In genomic region chr8:24283901-24284405, GRCm38 (mm10) we compare ENCODE assay signal across 31 mouse cellular contexts.
DNase-seq lines count a peak whose midpoint lies in the region; ATAC-seq and TF ChIP-seq lines count a peak whose summit lies in the region.
"Had no signal": no experiment of that assay in that cellular context is flagged by ENCODE, and none has a peak within 500 bp of the region (broad histone marks: within the 10 kb centered on the region; RNA-seq: fewer than 3 reads in every experiment).

No protein-coding gene starts in this region.

- 57% methylated on average over 3 of the region's 3 CpGs for WGBS in lung, embryonic 14.5 days
- WGBS in lung, adult 2 months, result 71% methylated on average over 3 of the region's 3 CpGs
- WGBS in intestine, postnatal 0 days, result 73% methylated on average over 3 of the region's 3 CpGs

- ATAC-seq in lung, embryonic 14.5 days (ENCODE audit: insufficient read depth), result no peak
- ATAC-seq in intestine, postnatal 0 days, result no peak
- ATAC-seq: activated CD4-positive, CD25-positive, alpha-beta regulatory T cell, adult 4 months; forebrain, embryonic 15.5 days; hindbrain, embryonic 16.5 days; intestine, embryonic 15.5 days; Patski had no signal

- no peak overlapping the region for H3K27ac ChIP-seq in lung, embryonic 14.5 days (ENCODE audit: low read depth)
- H3K27ac ChIP-seq in intestine, postnatal 0 days (ENCODE audit: low read depth, low read length), result no peak overlapping the region
- H3K27ac ChIP-seq: embryonic facial prominence, embryonic 10.5 days; embryonic facial prominence, embryonic 13.5 days; forebrain, embryonic 12.5 days; forebrain, embryonic 15.5 days; gastrocnemius, adult 2 months; hindbrain, embryonic 13.5 days; intestine, embryonic 15.5 days had no signal

- no peak overlapping the region for H3K4me2 ChIP-seq in lung, embryonic 14.5 days
- no peak overlapping the region for H3K4me2 ChIP-seq in intestine, postnatal 0 days (replicated peaks; ENCODE audit: low read depth)
- H3K4me2 ChIP-seq: embryonic facial prominence, embryonic 13.5 days; forebrain, embryonic 12.5 days; forebrain, embryonic 15.5 days; heart, embryonic 11.5 days; hindbrain, embryonic 13.5 days; intestine, embryonic 15.5 days had no signal

- no peak for TF ChIP-seq CTCF in lung, embryonic 14.5 days (IDR thresholded peaks at IDR 0.05; ENCODE audit: low read depth)
- TF ChIP-seq CTCF in lung, adult 2 months (IDR thresholded peaks at IDR 0.05; ENCODE audit: insufficient read depth, low read length), result no peak
- TF ChIP-seq CTCF in intestine, postnatal 0 days (IDR thresholded peaks at IDR 0.05; ENCODE audit: low read depth), result no peak

- no peaks in the 10 kb centered on the region for H3K4me1 ChIP-seq in lung, embryonic 14.5 days (ENCODE audit: insufficient read depth)
- no peaks in the 10 kb centered on the region for H3K4me1 ChIP-seq in lung, adult 2 months (ENCODE audit: control insufficient read depth, insufficient read depth, low read length)
- H3K4me1 ChIP-seq in intestine, postnatal 0 days (replicated peaks; ENCODE audit: control insufficient read depth, insufficient read depth, low read length), result no peaks in the 10 kb centered on the region
- H3K4me1 ChIP-seq: embryonic facial prominence, embryonic 10.5 days; embryonic facial prominence, embryonic 13.5 days; forebrain, embryonic 12.5 days; forebrain, embryonic 15.5 days; hindbrain, embryonic 13.5 days; intestine, embryonic 15.5 days had no signal

- H3K9me3 ChIP-seq in lung, embryonic 14.5 days (ENCODE audit: low read depth, low read length), result no peaks in the 10 kb centered on the region
- no peaks in the 10 kb centered on the region for H3K9me3 ChIP-seq in intestine, postnatal 0 days (ENCODE audit: control insufficient read depth)
- H3K9me3 ChIP-seq: embryonic facial prominence, embryonic 10.5 days; forebrain, embryonic 12.5 days; forebrain, embryonic 15.5 days; hindbrain, embryonic 13.5 days; intestine, embryonic 15.5 days had no signal

- DNase-seq in cerebellum, postnatal 14 days, result peak; percentile 36 to 45
- no peak for DNase-seq in cerebellum, adult 18-20 months
- peak; percentile 42 for DNase-seq in lung, embryonic 14.5 days
- no peak for DNase-seq in lung, adult 2 months
- peak; percentile 84 for DNase-seq in R1 (ENCODE audit: low read depth, low spot score)
- no peak for DNase-seq in natural killer cell, adult 2 months (ENCODE audit: low spot score in 2 of 2)
- DNase-seq: adrenal gland, postnatal 10 days; adrenal gland, postnatal 36 days; B cell, adult 2 months; cerebellum, adult 11 months; cerebellum, adult 9-10 months; cerebellum, postnatal 36 days; embryo, embryonic 11 days; gastrocnemius, adult 2 months; gastrocnemius, postnatal 14 days; heart, adult 11 months; kidney, adult 18-20 months had no signal

- no peak overlapping the region for H3K4me3 ChIP-seq in lung, embryonic 14.5 days (ENCODE audit: low read depth, low read length)
- no peak overlapping the region for H3K4me3 ChIP-seq in lung, adult 2 months (replicated peaks; ENCODE audit: extremely low read depth, low read depth, low read length)
- H3K4me3 ChIP-seq in intestine, postnatal 0 days (ENCODE audit: low read depth, low read length), result no peak overlapping the region
- H3K4me3 ChIP-seq: embryonic facial prominence, embryonic 10.5 days; embryonic facial prominence, embryonic 13.5 days; erythroblast, embryonic 14.5 days; forebrain, embryonic 12.5 days; forebrain, embryonic 15.5 days; gastrocnemius, adult 2 months; hindbrain, embryonic 13.5 days; intestine, embryonic 15.5 days had no signal

- TF ChIP-seq POLR2A in lung, adult 2 months (IDR thresholded peaks at IDR 0.05; ENCODE audit: borderline replicate concordance, extremely low read depth, low read depth, low read length), result no peak

- no peaks in the 10 kb centered on the region for H3K36me3 ChIP-seq in lung, embryonic 14.5 days (ENCODE audit: insufficient read depth)
- H3K36me3 ChIP-seq in intestine, postnatal 0 days (ENCODE audit: control insufficient read depth, insufficient read depth), result no peaks in the 10 kb centered on the region
- H3K36me3 ChIP-seq: embryonic facial prominence, embryonic 10.5 days; embryonic facial prominence, embryonic 13.5 days; forebrain, embryonic 12.5 days; forebrain, embryonic 15.5 days; G1E; hindbrain, embryonic 13.5 days; intestine, embryonic 15.5 days had no signal

- no peak overlapping the region for H3K9ac ChIP-seq in lung, embryonic 14.5 days
- H3K9ac ChIP-seq in intestine, postnatal 0 days (ENCODE audit: low read depth, low read length), result no peak overlapping the region
- H3K9ac ChIP-seq: embryonic facial prominence, embryonic 13.5 days; forebrain, embryonic 12.5 days; forebrain, embryonic 15.5 days; hindbrain, embryonic 13.5 days; intestine, embryonic 15.5 days had no signal

- no peaks in the 10 kb centered on the region for H3K27me3 ChIP-seq in lung, embryonic 14.5 days (ENCODE audit: insufficient read depth, low read length)
- H3K27me3 ChIP-seq in intestine, postnatal 0 days (replicated peaks; ENCODE audit: control insufficient read depth, insufficient read depth, low read length), result no peaks in the 10 kb centered on the region
- H3K27me3 ChIP-seq: CH12.LX; embryonic facial prominence, embryonic 13.5 days; forebrain, embryonic 12.5 days; forebrain, embryonic 15.5 days; hindbrain, embryonic 13.5 days; intestine, embryonic 15.5 days; Patski had no signal

Comparison
In these comparisons a context has a peak if more than half of its experiments do, and no peak if none do; other contexts are left out.
1. DNase-seq: peak in cerebellum, postnatal 14 days (2 of 2), lung, embryonic 14.5 days (single experiment) and R1 (single experiment); none in cerebellum, adult 18-20 months (0 of 2), lung, adult 2 months (single experiment) and natural killer cell, adult 2 months (0 of 2).